Mouse (Mus musculus) liver, postnatal 0 days (tissue): ENCODE measurements at regions not wholly inside any gene's neighbourhood (a gene's known extent, or its start where the extent isn't known, plus 50 kb on each side); places are given as distances from the start of the nearest gene placed in this dataset.

Source experiments
- CTCF ChIP-seq: sonication (generic); IDR thresholded peaks from 2 replicates; pipeline ENCODE4 v1.5.1; 2016; ENCODE audit warnings: antibody characterized with exemption, low read depth
- EP300 ChIP-seq: IDR thresholded peaks from 2 replicates; pipeline ENCODE4 v1.6.1; 2016; ENCODE audit warnings: antibody characterized with exemption, low read depth, mild to moderate bottlenecking

- no peak for TF ChIP-seq EP300
- no peak for TF ChIP-seq CTCF
Observed at GRCm38 (mm10) chr2:137192183-137192582, 75.7 kb upstream of the Jag1 start.
